Mouse (Mus musculus) c-Kit-positive CD71-negative TER-119-negative erythroid progenitor cells, embryonic 14.5 days (primary cell): ENCODE data around the gene Mrps12.

ENCODE experiments used
- DNase-seq: peaks from one replicate; pipeline ENCODE4 v3.0.0-alpha.2; 2013; ENCODE audit warnings: low read depth

Mrps12 gene

GRCm38 (mm10) chr7:28761907-28762306, 20.3 kb upstream of the Mrps12 start:
- DNase-seq = no peak

- no peak for DNase-seq
Measured at GRCm38 (mm10) chr7:28758623-28759022, 17.0 kb upstream of the Mrps12 start.

GRCm38 (mm10) chr7:28756079-28756478, 14.5 kb upstream of the Mrps12 start, which contains the start of gene Ccer2:
Gene Ccer2 (plus strand): TSS chr7:28756174.
- no peak for DNase-seq

- DNase-seq = no peak
Measured at GRCm38 (mm10) chr7:28749935-28750334, 8.3 kb upstream of the Mrps12 start.

- no peak for DNase-seq
Measured at GRCm38 (mm10) chr7:28741368-28741708, 282 bp downstream of the Mrps12 start.

GRCm38 (mm10) chr7:28740949-28741348, 671 bp downstream of the Mrps12 start:
- DNase-seq = no peak

- no peak for DNase-seq
Measured at GRCm38 (mm10) chr7:28739829-28740228, 1.8 kb downstream of the Mrps12 start.

- no peak for DNase-seq
Measured at GRCm38 (mm10) chr7:28735701-28736100, 5.9 kb downstream of the Mrps12 start.

GRCm38 (mm10) chr7:28733211-28733610, 8.4 kb downstream of the Mrps12 start:
- DNase-seq = no peak

- peak; percentile 83 for DNase-seq
Measured at GRCm38 (mm10) chr7:28732341-28733142, 9.1 kb downstream of the Mrps12 start.

GRCm38 (mm10) chr7:28727649-28728340, 13.8 kb downstream of the Mrps12 start:
- DNase-seq = no peak

- peak; percentile 59 for DNase-seq
Measured at GRCm38 (mm10) chr7:28726600-28726999, 15.0 kb downstream of the Mrps12 start.

- no peak for DNase-seq
Measured at GRCm38 (mm10) chr7:28724613-28725012, 17.0 kb downstream of the Mrps12 start.

GRCm38 (mm10) chr7:28722079-28722478, 19.5 kb downstream of the Mrps12 start:
- DNase-seq = no peak

- DNase-seq = no peak
Measured at GRCm38 (mm10) chr7:28720753-28721537, 20.7 kb downstream of the Mrps12 start.

GRCm38 (mm10) chr7:28719650-28720049, 22.0 kb downstream of the Mrps12 start:
- no peak for DNase-seq

GRCm38 (mm10) chr7:28719159-28719558, 22.5 kb downstream of the Mrps12 start:
- no peak for DNase-seq

- no peak for DNase-seq
Measured at GRCm38 (mm10) chr7:28717726-28718125, 23.9 kb downstream of the Mrps12 start.

- no peak for DNase-seq
Measured at GRCm38 (mm10) chr7:28716590-28717281, 24.9 kb downstream of the Mrps12 start, which contains the start of gene Fbxo17. Gene Fbxo17 (plus strand): TSS chr7:28716804.

GRCm38 (mm10) chr7:28715598-28715997, 26.0 kb downstream of the Mrps12 start:
- DNase-seq = no peak

GRCm38 (mm10) chr7:28714667-28715066, 27.0 kb downstream of the Mrps12 start:
- DNase-seq = no peak

- no peak for DNase-seq
Measured at GRCm38 (mm10) chr7:28710962-28711361, 30.7 kb downstream of the Mrps12 start.
